Mouse (Mus musculus) MEL (cell line): ENCODE measurements around the gene Gm11213. TPM values are rescaled to one million over a fixed set of nuclear protein-coding genes. Genes with fewer than 3 reads are reported as not detected.

Experiments used
- DNase-seq: peaks from one replicate; pipeline ENCODE4 v3.0.0; 2011; ENCODE audit warnings: low read depth, low spot score
- H3K27ac ChIP-seq: 2 replicates; pipeline ENCODE4 v1.5.1; 2012; ENCODE audit warnings: low read depth, mild to moderate bottlenecking, control low read depth, low read length, moderate library complexity; ENCODE audit not compliant: control insufficient read depth
- H3K27me3 ChIP-seq, 2 experiments: fragments of 150-350 bp in 1 of 2; sonication (generic) in 1 of 2; 2 replicates each; pipeline ENCODE4 v1.6.1; 2012; ENCODE audit warnings: low read length in 2 of 2, mild to moderate bottlenecking in 2 of 2, improper control_type of control experiment in 1 of 2, moderate library complexity in 1 of 2; ENCODE audit not compliant: insufficient read depth in 2 of 2, control insufficient read depth in 1 of 2
- H3K36me3 ChIP-seq, 2 experiments: 2 replicates each; pipeline ENCODE4 v1.6.1; 2012 to 2014; ENCODE audit warnings: low read length in 2 of 2, improper control_type of control experiment in 1 of 2, inconsistent platforms in 1 of 2, mild to moderate bottlenecking in 1 of 2; ENCODE audit not compliant: insufficient read depth in 2 of 2, control insufficient read depth in 1 of 2
- H3K4me1 ChIP-seq, 2 experiments: fragments of 150-350 bp in 1 of 2; sonication (generic) in 1 of 2; 2 replicates each; pipeline ENCODE4 v1.6.1; 2012; ENCODE audit warnings: low read length in 2 of 2, improper control_type of control experiment in 1 of 2, mild to moderate bottlenecking in 1 of 2; ENCODE audit not compliant: insufficient read depth in 2 of 2, control insufficient read depth in 1 of 2
- H3K4me3 ChIP-seq, 2 experiments: fragments of 150-350 bp in 1 of 2; sonication (generic) in 1 of 2; 2 replicates each; pipeline ENCODE4 v1.5.1; 2012; ENCODE audit warnings: low read depth in 2 of 2, low read length in 2 of 2, mild to moderate bottlenecking in 2 of 2, moderate library complexity in 2 of 2, control low read depth in 1 of 2, improper control_type of control experiment in 1 of 2; ENCODE audit not compliant: control insufficient read depth in 1 of 2, insufficient read depth in 1 of 2
- H3K79me2 ChIP-seq: 2 replicates; pipeline ENCODE4 v1.6.1; 2012; ENCODE audit warnings: mild to moderate bottlenecking, low read length, moderate library complexity; ENCODE audit not compliant: control insufficient read depth, poor library complexity, insufficient read depth
- H3K9ac ChIP-seq: 2 replicates; pipeline ENCODE4 v1.6.1; 2012; ENCODE audit warnings: low read depth, mild to moderate bottlenecking, control low read depth, low read length, moderate library complexity; ENCODE audit not compliant: control insufficient read depth, poor library complexity, severe bottlenecking
- H3K9me3 ChIP-seq: fragments of 150-350 bp; sonication (generic); replicated peaks from 2 replicates; pipeline ENCODE4 v1.6.1; 2012; ENCODE audit warnings: mild to moderate bottlenecking, low read length, improper control_type of control experiment, moderate library complexity; ENCODE audit not compliant: insufficient read depth
- BHLHE40 ChIP-seq: IDR thresholded peaks from 2 replicates; pipeline ENCODE4 v1.6.1; 2012; ENCODE audit warnings: low read depth, mild to moderate bottlenecking, inconsistent platforms, low read length, improper control_type of control experiment, borderline replicate concordance
- CHD1 ChIP-seq: IDR thresholded peaks from 2 replicates; pipeline ENCODE4 v1.6.1; 2012; ENCODE audit warnings: low read depth, mild to moderate bottlenecking, inconsistent platforms, low read length, improper control_type of control experiment
- CHD2 ChIP-seq: IDR thresholded peaks from 2 replicates; pipeline ENCODE4 v1.6.1; 2011; ENCODE audit warnings: low read length, improper control_type of control experiment
- CTCF ChIP-seq, 3 experiments: IDR thresholded peaks in 2 of 3; conservative IDR thresholded peaks in 1 of 3; 2 replicates each; pipeline ENCODE4 v1.5.1; 2011 to 2012; ENCODE audit warnings: low read length in 3 of 3, low read depth in 2 of 3, mild to moderate bottlenecking in 2 of 3, improper control_type of control experiment in 1 of 3, inconsistent platforms in 1 of 3, mixed read lengths in 1 of 3, moderate library complexity in 1 of 3; ENCODE audit not compliant: control insufficient read depth in 1 of 3, insufficient read depth in 1 of 3, poor library complexity in 1 of 3, severe bottlenecking in 1 of 3
- E2F4 ChIP-seq: IDR thresholded peaks from 2 replicates; pipeline ENCODE4 v1.6.1; 2011; ENCODE audit warnings: low read depth, low read length, improper control_type of control experiment, borderline replicate concordance
- ELF1 ChIP-seq: IDR thresholded peaks from 2 replicates; pipeline ENCODE4 v1.6.1; 2014; ENCODE audit warnings: low read depth, mild to moderate bottlenecking, inconsistent platforms, low read length, improper control_type of control experiment, moderate library complexity
- KAT2A ChIP-seq: conservative IDR thresholded peaks from 2 replicates; pipeline ENCODE4 v1.6.1; 2012; ENCODE audit warnings: low read depth, low read length, improper control_type of control experiment, inconsistent platforms
- MAFK ChIP-seq: IDR thresholded peaks from 2 replicates; pipeline ENCODE4 v1.6.1; 2011; ENCODE audit warnings: low read depth, mild to moderate bottlenecking, low read length, improper control_type of control experiment, borderline replicate concordance
- MAX ChIP-seq: IDR thresholded peaks from 2 replicates; pipeline ENCODE4 v1.6.1; 2011; ENCODE audit warnings: low read length, improper control_type of control experiment
- NELFE ChIP-seq: IDR thresholded peaks from 2 replicates; pipeline ENCODE4 v1.6.1; 2011; ENCODE audit warnings: low read depth, low read length, improper control_type of control experiment
- NRF1 ChIP-seq: IDR thresholded peaks from 2 replicates; pipeline ENCODE4 v1.6.1; 2014; ENCODE audit warnings: low read depth, mild to moderate bottlenecking, inconsistent platforms, low read length, improper control_type of control experiment, moderate library complexity; ENCODE audit not compliant: poor library complexity, insufficient read depth, severe bottlenecking
- RAD21 ChIP-seq: IDR thresholded peaks from 2 replicates; pipeline ENCODE4 v1.6.1; 2011; ENCODE audit warnings: mild to moderate bottlenecking, low read depth, low read length, improper control_type of control experiment
- SIN3A ChIP-seq: IDR thresholded peaks from 2 replicates; pipeline ENCODE4 v1.6.1; 2012; ENCODE audit warnings: low read length, improper control_type of control experiment, inconsistent platforms
- SMC3 ChIP-seq: IDR thresholded peaks from 2 replicates; pipeline ENCODE4 v1.6.1; 2011; ENCODE audit warnings: low read depth, low read length, improper control_type of control experiment
- TCF12 ChIP-seq: IDR thresholded peaks from 2 replicates; pipeline ENCODE4 v1.6.1; 2014; ENCODE audit warnings: low read depth, mild to moderate bottlenecking, inconsistent platforms, low read length, improper control_type of control experiment, moderate library complexity
- UBTF ChIP-seq: IDR thresholded peaks from 2 replicates; pipeline ENCODE4 v1.6.1; 2012; ENCODE audit warnings: low read depth, mild to moderate bottlenecking, inconsistent platforms, low read length, improper control_type of control experiment, moderate library complexity, borderline replicate concordance; ENCODE audit not compliant: insufficient read depth
- USF1 ChIP-seq: IDR thresholded peaks from 2 replicates; pipeline ENCODE4 v1.6.1; 2014; ENCODE audit warnings: low read depth, mild to moderate bottlenecking, inconsistent platforms, low read length, improper control_type of control experiment, moderate library complexity
- USF2 ChIP-seq, 2 experiments: IDR thresholded peaks; 2 replicates each; pipeline ENCODE4 v1.6.1; 2011 to 2012; ENCODE audit warnings: improper control_type of control experiment in 2 of 2, low read length in 2 of 2, borderline replicate concordance in 1 of 2, inconsistent platforms in 1 of 2, low read depth in 1 of 2, mild to moderate bottlenecking in 1 of 2; ENCODE audit not compliant: insufficient read depth in 1 of 2
- ZC3H11A ChIP-seq: IDR thresholded peaks from 2 replicates; pipeline ENCODE4 v1.6.1; 2012; ENCODE audit warnings: low read depth, mild to moderate bottlenecking, inconsistent platforms, low read length, improper control_type of control experiment
- ZKSCAN1 ChIP-seq: IDR thresholded peaks from 2 replicates; pipeline ENCODE4 v1.6.1; 2012; ENCODE audit warnings: low read depth, mild to moderate bottlenecking, inconsistent platforms, low read length, improper control_type of control experiment, moderate library complexity
- ZMIZ1 ChIP-seq: IDR thresholded peaks from 2 replicates; pipeline ENCODE4 v1.6.1; 2012; ENCODE audit warnings: low read depth, mild to moderate bottlenecking, inconsistent platforms, low read length, improper control_type of control experiment, moderate library complexity
- polyA plus RNA-seq, 2 experiments: library from polyadenylated mRNA; stranded (reverse) in 1 of 2; unstranded in 1 of 2; fragments of >175 nt in 1 of 2; fragments of >200 nt in 1 of 2; gene quantifications; 2 replicates each; pipeline versions ENCODE4 v1.2.1 to v1.2.4; 2012; ENCODE audit warnings: low replicate concordance in 2 of 2, low read depth in 1 of 2; ENCODE audit not compliant: insufficient read length in 2 of 2, insufficient read depth in 1 of 2, missing spikeins in 1 of 2
- total RNA-seq: library from RNA; depleted of rRNA; stranded (reverse); fragments of 300-350 nt; gene quantifications from 2 replicates; pipeline ENCODE4 v1.2.3, GENCODE M21; 2012

The Gm11213 gene
- total and polyA plus RNA-seq, 3 experiments = not detected

- no peak overlapping the region for H3K4me3 ChIP-seq
- H3K79me2 ChIP-seq = peaks cover 9% of the 10 kb centered on the region; the same call in 1 of the 2 replicates
- no peak for DNase-seq
- peaks cover 4 to 9% of the 10 kb centered on the region in 2 experiments for H3K36me3 ChIP-seq
- H3K4me1 ChIP-seq = peaks cover 0 to 17% of the 10 kb centered on the region in 2 experiments; a peak in 3 of 4 replicates
- TF ChIP-seq NRF1 (no peak), KAT2A (no peak), USF2 (IDR thresholded peaks at IDR 0.05; ENCODE audit: borderline replicate concordance in 1 of 2, insufficient read depth in 1 of 2, low read depth in 1 of 2, low read length in 2 of 2) (no peak), MAX (no peak), SIN3A (no peak), CHD1 (no peak), ELF1 (no peak), USF1 (no peak)
- no peak overlapping the region for H3K27ac ChIP-seq
- no peak overlapping the region for H3K9ac ChIP-seq
- H3K9me3 ChIP-seq = no peaks in the 10 kb centered on the region
- no peaks in the 10 kb centered on the region for H3K27me3 ChIP-seq
Observed at GRCm38 (mm10) chr4:63556665-63557064, 48.4 kb downstream of the Gm11213 start.

DNA sequence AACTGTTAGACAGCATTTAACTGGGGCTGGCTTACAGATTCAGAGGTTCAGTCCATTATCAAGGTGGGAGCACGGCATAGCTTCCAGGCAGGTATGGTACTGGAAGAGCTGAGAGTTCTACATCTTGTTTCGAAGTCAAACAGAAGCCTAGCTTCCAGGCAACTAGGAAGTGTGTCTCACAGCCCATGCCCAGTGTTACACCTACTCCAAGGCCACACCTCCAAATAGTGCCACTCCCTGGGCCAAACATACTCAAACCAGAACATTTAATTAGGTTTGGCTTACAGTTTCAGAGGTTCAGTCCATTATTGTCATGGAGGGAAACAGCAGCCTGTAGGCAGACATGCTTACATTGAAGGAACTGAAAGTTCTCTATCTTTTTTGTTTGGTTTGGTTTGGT is 50.0 kb downstream of the Gm11213 start:
- Histone ChIP-seq H3K9ac (no peak overlapping the region), H3K36me3 (peaks cover 5 to 7% of the 10 kb centered on the region in 2 experiments; a peak in 3 of 4 replicates), H3K4me3 (no peak overlapping the region), H3K27ac (no peak overlapping the region), H3K79me2 (peaks cover 9% of the 10 kb centered on the region; the same call in 1 of the 2 replicates), H3K27me3 (no peaks in the 10 kb centered on the region), H3K4me1 (peaks cover 0 to 9% of the 10 kb centered on the region in 2 experiments; a peak in 2 of 4 replicates), H3K9me3 (no peaks in the 10 kb centered on the region)
- TF ChIP-seq ZMIZ1 (no peak), USF2 (IDR thresholded peaks at IDR 0.05; ENCODE audit: borderline replicate concordance in 1 of 2, insufficient read depth in 1 of 2, low read depth in 1 of 2, low read length in 2 of 2) (no peak), TCF12 (no peak), E2F4 (no peak), BHLHE40 (no peak), RAD21 (no peak), NRF1 (no peak), CHD2 (no peak), NELFE (no peak), ZC3H11A (no peak), CTCF (IDR thresholded peaks at IDR 0.05 in 2 of 3, conservative IDR thresholded peaks at IDR 0.05 in 1 of 3; ENCODE audit: control insufficient read depth in 1 of 3, insufficient read depth in 1 of 3, low read depth in 2 of 3, low read length in 3 of 3, poor library complexity in 1 of 3, severe bottlenecking in 1 of 3) (no peak), UBTF (no peak), SMC3 (no peak), MAFK (no peak), ZKSCAN1 (no peak)
- no peak for DNase-seq
